Mouse (Mus musculus): Measurements from ENCODE around the gene Lhfp.
"Not testable (repeated sequence)": the region's sequence is repeated elsewhere in the genome, so short reads cannot be mapped to it uniquely, and the experiment has no call there.

Lhfp gene

GRCm38 (mm10) chr3:53217697-53218096 is 176.4 kb downstream of the Lhfp start:
- no peak for DNase-seq

- DNase-seq, result no peak
Observed at GRCm38 (mm10) chr3:53221531-53222272, 180.4 kb downstream of the Lhfp start.

GRCm38 (mm10) chr3:53224141-53224540 is 182.8 kb downstream of the Lhfp start:
- DNase-seq, result no peak

- DNase-seq, result peak; percentile 25 to 40
Observed at GRCm38 (mm10) chr3:53225774-53226173, 184.4 kb downstream of the Lhfp start.

- DNase-seq, result no peak
Observed at GRCm38 (mm10) chr3:53226223-53226622, 184.9 kb downstream of the Lhfp start.

GRCm38 (mm10) chr3:53227866-53228265 is 186.5 kb downstream of the Lhfp start:
- no peak for DNase-seq

- DNase-seq, result no peak
Observed at GRCm38 (mm10) chr3:53230562-53230961, 189.2 kb downstream of the Lhfp start.

GRCm38 (mm10) chr3:53231112-53231511 is 189.8 kb downstream of the Lhfp start:
- DNase-seq, result no peak

- DNase-seq, result peak in 1 of 2 experiments; percentile 24
Observed at GRCm38 (mm10) chr3:53232411-53232810, 191.1 kb downstream of the Lhfp start.

- peak; percentile 35 to 38 for DNase-seq
Observed at GRCm38 (mm10) chr3:53234689-53235088, 193.4 kb downstream of the Lhfp start.

GRCm38 (mm10) chr3:53236471-53236870 is 195.1 kb downstream of the Lhfp start:
- no peak for DNase-seq

- DNase-seq, result no peak
Observed at GRCm38 (mm10) chr3:53240150-53240549, 198.8 kb downstream of the Lhfp start.

GRCm38 (mm10) chr3:53245571-53246208 is 204.4 kb downstream of the Lhfp start:
- no peak for DNase-seq

GRCm38 (mm10) chr3:53247102-53247501 is 205.8 kb downstream of the Lhfp start:
- peak; percentile 67 to 71 for DNase-seq

GRCm38 (mm10) chr3:53248158-53248874 is 207.0 kb downstream of the Lhfp start:
- no peak for DNase-seq

GRCm38 (mm10) chr3:53252556-53252955 is 211.2 kb downstream of the Lhfp start:
- DNase-seq, result no peak

GRCm38 (mm10) chr3:53253223-53253832 is 212.0 kb downstream of the Lhfp start:
- peak; percentile 58 to 69 for DNase-seq

- DNase-seq, result peak; percentile 37 to 54
Observed at GRCm38 (mm10) chr3:53258657-53259158, 217.4 kb downstream of the Lhfp start.

GRCm38 (mm10) chr3:53266116-53266515 is 224.8 kb downstream of the Lhfp start:
- no peak for DNase-seq

GRCm38 (mm10) chr3:53267046-53267445 is 225.7 kb downstream of the Lhfp start:
- no peak for DNase-seq

GRCm38 (mm10) chr3:53273220-53273619 is 231.9 kb downstream of the Lhfp start:
- no peak for DNase-seq

GRCm38 (mm10) chr3:53277993-53278392 is 236.7 kb downstream of the Lhfp start:
- DNase-seq, result no peak

- not testable (repeated sequence) for DNase-seq
Observed at GRCm38 (mm10) chr3:53282005-53282404, 240.7 kb downstream of the Lhfp start.
